Mouse (Mus musculus) erythroblast, embryonic 14.5 days (primary cell): Measurements from ENCODE around the gene Trnau1ap. TPM values are rescaled to one million over a fixed set of nuclear protein-coding genes. Genes with fewer than 3 reads are reported as not detected.
A peak's percentile ranks its signal among the peaks of the same experiment; 100 is the strongest.

ENCODE experiments used
- H3K27me3 ChIP-seq: 2 replicates; pipeline ENCODE4 v1.6.1; 2012; ENCODE audit warnings: inconsistent platforms; ENCODE audit not compliant: control insufficient read depth
- H3K36me3 ChIP-seq: 2 replicates; pipeline ENCODE4 v1.6.1; 2012; ENCODE audit warnings: mild to moderate bottlenecking, inconsistent platforms; ENCODE audit not compliant: control insufficient read depth
- H3K4me1 ChIP-seq: 2 replicates; pipeline ENCODE4 v1.6.1; 2012; ENCODE audit warnings: inconsistent platforms; ENCODE audit not compliant: control insufficient read depth
- H3K4me3 ChIP-seq: replicated peaks from 2 replicates; pipeline ENCODE3; 2012; ENCODE audit warnings: moderate library complexity, mild to moderate bottlenecking, inconsistent platforms
- H3K9me3 ChIP-seq: 2 replicates; pipeline ENCODE4 v1.6.1; 2012; ENCODE audit warnings: low read length, inconsistent platforms, mixed read lengths; ENCODE audit not compliant: control insufficient read depth
- GATA1 ChIP-seq: IDR thresholded peaks from 2 replicates; pipeline ENCODE4 v1.6.1; 2012; ENCODE audit warnings: low read length, inconsistent platforms, mixed read lengths
- TAL1 ChIP-seq: IDR thresholded peaks from 3 replicates; pipeline ENCODE4 v1.6.1; 2012; ENCODE audit warnings: low read length, inconsistent platforms, mixed read lengths
- polyA plus RNA-seq: library from polyadenylated mRNA; stranded (reverse); fragments of >175 nt; gene quantifications from 2 replicates; pipeline ENCODE4 v1.2.3, GENCODE M21; 2012

Trnau1ap gene
- polyA plus RNA-seq, 1 experiment = 2.4 TPM

- TF ChIP-seq GATA1 (no peak), TAL1 (no peak)
- Histone ChIP-seq H3K4me3 (peak overlapping the region; percentile 85), H3K4me1 (peaks cover 63% of the 10 kb centered on the region), H3K36me3 (peaks cover 54% of the 10 kb centered on the region), H3K9me3 (no peaks in the 10 kb centered on the region), H3K27me3 (no peaks in the 10 kb centered on the region)
Measured at GRCm38 (mm10) chr4:132346261-132346660, 16.9 kb upstream of the Trnau1ap start.

- peak overlapping the region; percentile 85 for H3K4me3 ChIP-seq
- H3K4me1 ChIP-seq = peaks cover 59% of the 10 kb centered on the region
- H3K27me3 ChIP-seq = no peaks in the 10 kb centered on the region
- TF ChIP-seq TAL1 (no peak), GATA1 (no peak)
- no peaks in the 10 kb centered on the region for H3K9me3 ChIP-seq
- H3K36me3 ChIP-seq = peaks cover 54% of the 10 kb centered on the region
Measured at GRCm38 (mm10) chr4:132345843-132346212, 16.5 kb upstream of the Trnau1ap start.

- Histone ChIP-seq H3K9me3 (no peaks in the 10 kb centered on the region), H3K4me1 (peaks cover 57% of the 10 kb centered on the region), H3K36me3 (peaks cover 54% of the 10 kb centered on the region), H3K27me3 (no peaks in the 10 kb centered on the region), H3K4me3 (peak overlapping the region; percentile 85)
- no peak for TF ChIP-seq TAL1
- no peak for TF ChIP-seq GATA1
Measured at GRCm38 (mm10) chr4:132345135-132345842, 16.0 kb upstream of the Trnau1ap start.

GRCm38 (mm10) chr4:132344403-132345134 is 15.2 kb upstream of the Trnau1ap start:
- Histone ChIP-seq H3K4me1 (peaks cover 62% of the 10 kb centered on the region), H3K36me3 (peaks cover 54% of the 10 kb centered on the region), H3K4me3 (peak overlapping the region; percentile 85), H3K27me3 (no peaks in the 10 kb centered on the region), H3K9me3 (no peaks in the 10 kb centered on the region)
- no peak for TF ChIP-seq GATA1
- no peak for TF ChIP-seq TAL1

GRCm38 (mm10) chr4:132341451-132341850 is 12.1 kb upstream of the Trnau1ap start:
- Histone ChIP-seq H3K4me3 (no peak overlapping the region), H3K9me3 (no peaks in the 10 kb centered on the region), H3K36me3 (peaks cover 77% of the 10 kb centered on the region), H3K27me3 (no peaks in the 10 kb centered on the region), H3K4me1 (peaks cover 75% of the 10 kb centered on the region)
- TF ChIP-seq TAL1 (no peak), GATA1 (no peak)

- no peak overlapping the region for H3K4me3 ChIP-seq
- H3K27me3 ChIP-seq = no peaks in the 10 kb centered on the region
- peaks cover 97% of the 10 kb centered on the region for H3K36me3 ChIP-seq
- H3K4me1 ChIP-seq = peaks cover 62% of the 10 kb centered on the region
- TF ChIP-seq TAL1 (no peak), GATA1 (no peak)
- H3K9me3 ChIP-seq = no peaks in the 10 kb centered on the region
Measured at GRCm38 (mm10) chr4:132338943-132339342, 9.6 kb upstream of the Trnau1ap start.

- Histone ChIP-seq H3K36me3 (peaks cover 78% of the 10 kb centered on the region), H3K4me1 (peaks cover 49% of the 10 kb centered on the region), H3K9me3 (no peaks in the 10 kb centered on the region), H3K27me3 (no peaks in the 10 kb centered on the region), H3K4me3 (no peak overlapping the region)
- TF ChIP-seq TAL1 (no peak), GATA1 (no peak)
Measured at GRCm38 (mm10) chr4:132332880-132333279, 3.5 kb upstream of the Trnau1ap start.

- no peak overlapping the region for H3K4me3 ChIP-seq
- peaks cover 70% of the 10 kb centered on the region for H3K36me3 ChIP-seq
- TF ChIP-seq TAL1 (no peak), GATA1 (no peak)
- no peaks in the 10 kb centered on the region for H3K9me3 ChIP-seq
- no peaks in the 10 kb centered on the region for H3K27me3 ChIP-seq
- H3K4me1 ChIP-seq = peaks cover 43% of the 10 kb centered on the region
Measured at GRCm38 (mm10) chr4:132331960-132332359, 2.6 kb upstream of the Trnau1ap start.

GRCm38 (mm10) chr4:132329835-132330354 is 557 bp upstream of the Trnau1ap start:
- peaks cover 59% of the 10 kb centered on the region for H3K36me3 ChIP-seq
- H3K9me3 ChIP-seq = no peaks in the 10 kb centered on the region
- H3K27me3 ChIP-seq = no peaks in the 10 kb centered on the region
- peaks cover 36% of the 10 kb centered on the region for H3K4me1 ChIP-seq
- peak overlapping the region; percentile 71 for H3K4me3 ChIP-seq
- no peak for TF ChIP-seq GATA1
- no peak for TF ChIP-seq TAL1
